Mouse (Mus musculus): ENCODE data around the gene Basp1. TPM values are rescaled to one million over a fixed set of nuclear protein-coding genes. Genes with fewer than 3 reads are reported as not detected.

Gene Basp1
- total RNA-seq, 2 experiments from 2014 or later: 2.2 to 2.3 TPM

Other genes with a start within 250 kb of the Basp1 start
- gene Myo10, start 208.8 kb upstream of the Basp1 start, total RNA-seq (2021): 10 to 100 TPM; 42.1 to 52.4 TPM